Mouse (Mus musculus) liver, postnatal 0 days (tissue): ENCODE data around the gene Wdr20.

Source experiments
- CTCF ChIP-seq: sonication (generic); IDR thresholded peaks from 2 replicates; pipeline ENCODE4 v1.5.1; 2016; ENCODE audit warnings: antibody characterized with exemption, low read depth
- EP300 ChIP-seq: IDR thresholded peaks from 2 replicates; pipeline ENCODE4 v1.6.1; 2016; ENCODE audit warnings: antibody characterized with exemption, low read depth, mild to moderate bottlenecking

- no peak for TF ChIP-seq CTCF
- TF ChIP-seq EP300, result no peak
These were observed 53.3 kb downstream of the Wdr20 start for GRCm38 (mm10) chr12:110791026-110791425.
